Mouse (Mus musculus) E14TG2a.4 (cell line): ENCODE data around the gene Nlrc5.

Source experiments
- H3K27me3 ChIP-seq: 2 replicates; pipeline ENCODE4 v1.6.1; 2014; ENCODE audit warnings: low read length, control low read depth; ENCODE audit not compliant: insufficient read depth
- H3K36me3 ChIP-seq: 2 replicates; pipeline ENCODE4 v1.6.1; 2014; ENCODE audit warnings: low read length, control low read depth; ENCODE audit not compliant: insufficient read depth
- H3K4me1 ChIP-seq: replicated peaks from 2 replicates; pipeline ENCODE4 v1.6.1; 2014; ENCODE audit warnings: low read depth, low read length, control low read depth
- H3K4me3 ChIP-seq: replicated peaks from 2 replicates; pipeline ENCODE4 v1.5.1; 2014; ENCODE audit warnings: mild to moderate bottlenecking, low read length
- H3K9me3 ChIP-seq: 2 replicates; pipeline ENCODE4 v1.6.1; 2014; ENCODE audit warnings: low read length, control low read depth
- CTCF ChIP-seq: conservative IDR thresholded peaks from 2 replicates; pipeline ENCODE4 v1.5.1; 2014; ENCODE audit warnings: low read length
- NANOG ChIP-seq: IDR thresholded peaks from 2 replicates; pipeline ENCODE4 v1.6.1; 2014; ENCODE audit warnings: borderline replicate concordance, low read length, mixed read lengths
- POU5F1 ChIP-seq: IDR thresholded peaks from 2 replicates; pipeline ENCODE4 v1.6.1; 2014; ENCODE audit warnings: low read length, borderline replicate concordance

Nlrc5 gene

DNA sequence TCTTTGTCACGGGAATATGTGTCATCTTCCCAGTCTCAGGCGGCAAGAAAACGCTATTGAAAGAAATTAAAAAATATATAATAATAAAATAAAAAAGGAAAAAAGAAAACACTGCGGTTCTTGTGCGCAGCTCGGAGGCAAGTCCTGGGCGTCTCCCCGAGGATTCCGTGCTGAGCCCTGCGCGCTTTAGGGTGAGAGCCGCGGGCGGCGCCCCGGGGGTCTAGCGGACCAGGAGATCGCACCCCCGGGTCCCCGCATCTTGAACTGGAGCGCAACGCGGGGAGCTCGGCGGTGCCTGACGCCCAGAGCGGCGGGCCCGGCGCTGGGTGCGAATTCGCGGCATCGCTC lies 98.3 kb downstream of the Nlrc5 start:
- Histone ChIP-seq H3K36me3 (no peaks in the 10 kb centered on the region), H3K27me3 (peaks cover 84% of the 10 kb centered on the region), H3K4me1 (peaks cover 23% of the 10 kb centered on the region), H3K9me3 (no peaks in the 10 kb centered on the region), H3K4me3 (peak overlapping the region; percentile 81)
- TF ChIP-seq CTCF (no peak), POU5F1 (no peak), NANOG (no peak)

GRCm38 (mm10) chr8:94532873-94533671 lies 98.9 kb downstream of the Nlrc5 start, which contains the start of gene Cpne2:
Cpne2 (plus strand) TSS chr8:94532990.
- Histone ChIP-seq H3K36me3 (no peaks in the 10 kb centered on the region), H3K27me3 (peaks cover 90% of the 10 kb centered on the region), H3K9me3 (no peaks in the 10 kb centered on the region), H3K4me1 (peaks cover 23% of the 10 kb centered on the region), H3K4me3 (peak within 1 kb of the TSS; percentile 81)
- no peak for TF ChIP-seq CTCF
- no peak for TF ChIP-seq POU5F1
- no peak for TF ChIP-seq NANOG

- no peak for TF ChIP-seq NANOG
- TF ChIP-seq CTCF, result no peak
- no peak for TF ChIP-seq POU5F1
Measured at GRCm38 (mm10) chr8:94534612-94535011, 100.5 kb downstream of the Nlrc5 start.

DNA sequence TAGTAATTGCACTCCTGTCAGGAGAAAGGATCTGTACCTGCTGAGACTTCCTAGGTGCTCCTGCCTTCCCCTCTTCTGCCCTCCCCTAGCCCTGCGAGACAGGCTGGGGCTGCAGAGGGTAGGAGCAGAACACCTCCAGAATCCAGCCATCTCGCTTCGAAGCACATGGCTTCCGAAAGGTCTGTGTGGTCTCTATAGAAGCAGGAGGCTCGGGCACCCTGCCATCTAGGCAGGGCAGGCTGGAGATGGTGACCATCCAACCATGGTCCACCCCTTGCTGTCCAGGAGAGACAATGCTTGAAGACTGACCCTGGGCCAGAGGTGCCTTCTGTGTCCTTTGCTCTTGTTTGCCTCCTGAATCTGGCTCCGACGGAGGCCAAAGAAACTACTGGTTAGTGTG lies 101.5 kb downstream of the Nlrc5 start:
- TF ChIP-seq CTCF (no peak), NANOG (no peak), POU5F1 (no peak)
- Histone ChIP-seq H3K27me3 (peaks cover 90% of the 10 kb centered on the region), H3K4me3 (no peak overlapping the region), H3K9me3 (no peaks in the 10 kb centered on the region), H3K36me3 (no peaks in the 10 kb centered on the region), H3K4me1 (peaks cover 23% of the 10 kb centered on the region)

More at GRCm38 (mm10) chr8:94534612-94535011, 100.5 kb downstream of the Nlrc5 start:
- Histone ChIP-seq H3K4me1 (peaks cover 23% of the 10 kb centered on the region), H3K36me3 (no peaks in the 10 kb centered on the region), H3K4me3 (no peak overlapping the region), H3K9me3 (no peaks in the 10 kb centered on the region), H3K27me3 (peaks cover 92% of the 10 kb centered on the region)

DNA sequence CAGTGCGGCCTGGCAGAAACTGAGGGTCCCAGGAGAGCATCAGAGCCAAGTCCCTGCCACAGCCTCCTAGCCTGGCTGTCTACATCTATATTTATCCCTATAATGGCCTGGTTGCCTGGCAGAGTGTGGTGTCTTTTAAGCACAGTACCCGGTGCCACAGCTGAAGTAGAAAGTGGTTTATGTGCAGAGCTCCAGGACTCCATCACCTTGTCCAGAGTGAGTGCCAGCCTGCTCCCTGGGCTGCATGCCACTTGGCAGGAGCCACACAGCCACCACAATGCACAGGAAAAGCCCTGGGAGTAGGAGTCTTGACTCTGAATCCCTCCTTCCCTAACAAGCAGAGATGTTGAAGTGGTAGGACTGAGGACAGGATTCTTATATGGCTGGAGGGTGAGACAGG lies 103.3 kb downstream of the Nlrc5 start:
- Histone ChIP-seq H3K4me3 (no peak overlapping the region), H3K36me3 (no peaks in the 10 kb centered on the region), H3K9me3 (no peaks in the 10 kb centered on the region), H3K27me3 (peaks cover 80% of the 10 kb centered on the region), H3K4me1 (peaks cover 15% of the 10 kb centered on the region)
- no peak for TF ChIP-seq NANOG
- TF ChIP-seq CTCF, result no peak
- TF ChIP-seq POU5F1, result no peak

DNA sequence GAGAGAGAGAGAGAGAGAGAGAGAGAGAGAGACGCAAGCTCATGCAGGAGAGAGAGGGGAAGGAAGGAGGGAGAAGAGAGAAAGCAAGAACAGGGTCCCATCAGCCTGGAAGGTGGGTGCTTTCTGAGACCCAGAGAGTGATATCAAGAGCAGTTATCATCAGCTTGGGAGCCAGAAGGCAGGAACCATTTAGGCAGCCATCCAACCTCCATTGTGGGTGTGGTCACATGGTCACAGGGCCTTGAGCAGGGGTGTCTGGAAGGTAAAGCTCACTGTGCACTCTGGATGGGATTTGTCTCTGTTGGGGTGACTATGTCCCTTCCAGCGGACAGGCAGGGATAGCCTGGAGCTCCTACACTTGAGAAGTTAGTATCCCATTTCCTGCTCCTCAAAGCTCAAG lies 105.9 kb downstream of the Nlrc5 start:
- Histone ChIP-seq H3K4me1 (peaks cover 7% of the 10 kb centered on the region), H3K9me3 (no peaks in the 10 kb centered on the region), H3K27me3 (peaks cover 68% of the 10 kb centered on the region), H3K4me3 (no peak overlapping the region), H3K36me3 (no peaks in the 10 kb centered on the region)
- TF ChIP-seq NANOG, result no peak
- no peak for TF ChIP-seq CTCF
- TF ChIP-seq POU5F1, result no peak

DNA sequence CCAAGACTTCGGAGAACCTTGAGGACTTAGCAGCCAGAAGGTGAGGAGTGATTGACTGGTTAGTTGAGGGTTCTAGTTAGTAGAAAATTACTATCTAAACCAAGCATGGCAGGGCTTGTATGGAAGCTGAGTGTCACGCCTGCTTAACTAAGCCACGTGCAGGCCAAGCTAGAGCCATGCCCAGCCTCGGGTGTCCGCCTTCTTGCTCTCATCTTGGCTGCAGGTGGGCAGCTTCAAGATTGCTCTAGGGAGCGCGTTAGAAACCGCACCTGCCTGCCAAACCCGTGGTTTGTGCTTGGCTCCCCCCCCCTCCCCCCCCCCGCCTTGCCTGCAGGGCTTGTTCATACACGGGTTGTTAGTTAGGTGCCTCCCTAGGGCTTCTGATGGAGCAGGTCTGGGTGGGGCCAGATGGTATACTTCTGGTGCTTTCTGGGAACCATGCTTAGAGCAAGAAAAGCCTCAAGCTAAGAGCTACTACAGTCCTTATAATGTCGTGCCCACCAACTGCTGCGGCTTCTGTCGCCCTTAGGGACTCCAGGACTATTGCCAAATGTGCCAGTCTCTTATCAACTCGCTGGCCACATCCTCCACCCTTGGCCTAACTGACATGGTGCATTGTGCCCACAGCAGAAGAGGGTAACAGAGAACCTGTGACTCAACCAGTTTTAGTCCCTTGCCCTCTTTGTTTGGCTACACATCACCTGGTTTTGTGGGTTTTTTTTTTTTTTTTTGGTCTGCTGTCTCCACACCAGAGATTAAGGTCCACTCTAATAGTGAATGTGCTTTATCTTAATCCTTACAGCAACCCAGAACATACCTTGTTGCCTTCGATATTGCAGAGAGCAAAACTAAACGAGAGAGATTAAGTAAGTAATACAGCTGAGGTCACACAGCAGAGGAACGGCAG lies 107.0 kb downstream of the Nlrc5 start:
- peaks cover 57% of the 10 kb centered on the region for H3K27me3 ChIP-seq
- TF ChIP-seq POU5F1 (no peak), CTCF (no peak)
- H3K4me1 ChIP-seq, result peaks cover 7% of the 10 kb centered on the region
- H3K36me3 ChIP-seq, result no peaks in the 10 kb centered on the region
- no peaks in the 10 kb centered on the region for H3K9me3 ChIP-seq
- no peak overlapping the region for H3K4me3 ChIP-seq

DNA sequence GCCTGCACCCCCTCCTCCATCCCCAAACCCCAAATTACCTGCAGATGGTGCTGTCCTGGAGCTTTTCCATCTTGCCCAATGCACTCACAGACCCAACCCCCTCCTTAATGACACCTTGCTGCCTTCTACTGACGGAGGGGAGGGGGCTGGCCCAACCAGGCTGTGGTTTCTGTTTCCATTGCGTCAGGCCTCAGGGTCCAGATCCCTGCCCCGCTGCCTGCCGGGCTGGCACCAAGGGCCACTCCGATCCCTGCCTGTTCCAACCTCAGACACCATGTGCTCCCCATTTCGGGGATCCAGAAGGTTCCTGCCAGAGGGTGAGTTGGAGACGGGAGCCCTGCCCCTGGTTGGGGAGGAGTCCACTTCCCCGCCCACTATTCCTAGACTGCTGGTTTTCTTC lies 109.8 kb downstream of the Nlrc5 start:
- H3K36me3 ChIP-seq, result no peaks in the 10 kb centered on the region
- peaks cover 7% of the 10 kb centered on the region for H3K4me1 ChIP-seq
- peaks cover 39% of the 10 kb centered on the region for H3K27me3 ChIP-seq
- TF ChIP-seq NANOG (no peak), CTCF (no peak), POU5F1 (no peak)
- no peaks in the 10 kb centered on the region for H3K9me3 ChIP-seq
- no peak overlapping the region for H3K4me3 ChIP-seq

DNA sequence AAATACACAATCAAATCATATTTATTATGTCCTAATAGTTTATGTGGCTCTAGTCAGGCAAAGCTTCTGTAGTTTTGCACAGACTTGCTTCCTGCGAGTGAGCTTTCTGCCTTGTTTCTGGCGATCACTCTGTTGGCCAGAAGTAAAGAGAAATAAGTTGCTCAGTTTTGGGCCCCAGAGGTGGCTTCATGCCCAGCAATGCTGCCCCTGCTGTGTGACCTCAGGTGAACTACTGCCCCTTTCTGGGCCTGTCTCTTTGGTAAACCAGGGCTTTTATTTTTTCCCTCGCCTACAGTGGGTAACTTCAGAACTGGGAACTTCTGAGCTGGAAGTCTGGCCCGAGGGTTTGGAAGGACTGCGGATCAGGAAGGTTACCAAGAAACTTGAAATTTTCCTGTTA lies 114.9 kb downstream of the Nlrc5 start:
- no peak overlapping the region for H3K4me3 ChIP-seq
- H3K36me3 ChIP-seq, result no peaks in the 10 kb centered on the region
- no peaks in the 10 kb centered on the region for H3K9me3 ChIP-seq
- peaks cover 17% of the 10 kb centered on the region for H3K4me1 ChIP-seq
- peaks cover 14% of the 10 kb centered on the region; the same call in 1 of the 2 replicates for H3K27me3 ChIP-seq
- TF ChIP-seq NANOG (no peak), POU5F1 (no peak), CTCF (no peak)
